Mouse (Mus musculus) lung, embryonic 14.5 days (tissue): Measurements from ENCODE around the gene Mcrip2. TPM values are rescaled to one million over a fixed set of nuclear protein-coding genes. Genes with fewer than 3 reads are reported as not detected.
A peak's percentile ranks its signal among the peaks of the same experiment; 100 is the strongest.

Experiments
- ATAC-seq: fragments of 200-750 bp; cut with Nextera tagmentation; 2 replicates; pipeline ENCODE4 v1.8.0; 2017; ENCODE audit warnings: mild to moderate bottlenecking, moderate TSS enrichment, moderate library complexity; ENCODE audit not compliant: insufficient read depth
- DNase-seq: peaks from one replicate; pipeline ENCODE4 v3.0.0-alpha.2; 2015
- H3K27ac ChIP-seq: fragments of 300-500 bp; sonication (generic); 2 replicates; pipeline ENCODE4 v1.5.1; 2014; ENCODE audit warnings: low read depth, mild to moderate bottlenecking, moderate library complexity
- H3K27me3 ChIP-seq: fragments of 300-500 bp; sonication (generic); 2 replicates; pipeline ENCODE4 v1.6.1; 2014; ENCODE audit warnings: low read length, control low read depth; ENCODE audit not compliant: insufficient read depth
- H3K36me3 ChIP-seq: fragments of 300-500 bp; sonication (generic); 2 replicates; pipeline ENCODE4 v1.6.1; 2014; ENCODE audit warnings: control low read depth; ENCODE audit not compliant: insufficient read depth
- H3K4me1 ChIP-seq: fragments of 300-500 bp; sonication (generic); 2 replicates; pipeline ENCODE4 v1.6.1; 2014; ENCODE audit warnings: antibody characterized with exemption, control low read depth; ENCODE audit not compliant: insufficient read depth
- H3K4me2 ChIP-seq: fragments of 300-500 bp; sonication (generic); 2 replicates; pipeline ENCODE4 v1.6.1; 2014; ENCODE audit warnings: mild to moderate bottlenecking
- H3K4me3 ChIP-seq: fragments of 300-500 bp; sonication (generic); 2 replicates; pipeline ENCODE4 v1.5.1; 2014; ENCODE audit warnings: low read depth, low read length
- H3K9ac ChIP-seq: fragments of 300-500 bp; sonication (generic); 2 replicates; pipeline ENCODE4 v1.6.1; 2014
- H3K9me3 ChIP-seq: fragments of 300-500 bp; sonication (generic); 2 replicates; pipeline ENCODE4 v1.6.1; 2016; ENCODE audit warnings: low read depth, low read length, control low read depth
- CTCF ChIP-seq: IDR thresholded peaks from 2 replicates; pipeline ENCODE4 v1.5.1; 2016; ENCODE audit warnings: antibody characterized with exemption, low read depth
- WGBS: fragments of 180-500 bp; shearing (Covaris S2); extraction: QIAGEN DNeasy Blood & Tissue Kit; methylation state at CpG from one replicate; pipeline ENCODE4 v1.1.7; 2014; 5-methylcytosine and 5-hydroxymethylcytosine counted together
- polyA plus RNA-seq: library from polyadenylated mRNA; unstranded; fragments of >200 nt; fragmentation: Nextera tagmentation; extraction: Ambion mirVana; gene quantifications from 2 replicates; pipeline ENCODE4 v1.2.1, GENCODE M21; 2014

The Mcrip2 gene
- polyA plus RNA-seq, 1 experiment from 2014 or later = 17.9 TPM

- H3K27ac ChIP-seq = no peak overlapping the region
- H3K9ac ChIP-seq = no peak overlapping the region
- no peaks in the 10 kb centered on the region for H3K9me3 ChIP-seq
- H3K4me2 ChIP-seq = no peak overlapping the region
- H3K36me3 ChIP-seq = peaks cover 60% of the 10 kb centered on the region
- H3K27me3 ChIP-seq = no peaks in the 10 kb centered on the region
- no peak for TF ChIP-seq CTCF
- H3K4me3 ChIP-seq = no peak overlapping the region
- peaks cover 24% of the 10 kb centered on the region for H3K4me1 ChIP-seq
- WGBS = 80% methylated on average over 14 of the region's 14 CpGs
- DNase-seq = no peak
- ATAC-seq = no peak
Observed at GRCm38 (mm10) chr17:25839455-25840235, 28.9 kb downstream of the Mcrip2 start.

- peaks cover 63% of the 10 kb centered on the region for H3K36me3 ChIP-seq
- no peak overlapping the region for H3K4me3 ChIP-seq
Observed at GRCm38 (mm10) chr17:25838904-25839303, 29.7 kb downstream of the Mcrip2 start.

GRCm38 (mm10) chr17:25837533-25837932, 31.0 kb downstream of the Mcrip2 start:
- ATAC-seq (no peak), DNase-seq (peak; percentile 14)
- H3K4me3 ChIP-seq = no peak overlapping the region
- peaks cover 26% of the 10 kb centered on the region for H3K4me1 ChIP-seq
- no peak overlapping the region for H3K9ac ChIP-seq
- no peaks in the 10 kb centered on the region for H3K27me3 ChIP-seq
- TF ChIP-seq CTCF = no peak
- WGBS = 51% methylated on average over 3 of the region's 3 CpGs
- H3K9me3 ChIP-seq = no peaks in the 10 kb centered on the region
- peaks cover 59% of the 10 kb centered on the region for H3K36me3 ChIP-seq
- H3K27ac ChIP-seq = no peak overlapping the region
- H3K4me2 ChIP-seq = peak overlapping the region; percentile 74

More at GRCm38 (mm10) chr17:25838904-25839303, 29.7 kb downstream of the Mcrip2 start:
- no peaks in the 10 kb centered on the region for H3K27me3 ChIP-seq
- DNase-seq = no peak
- TF ChIP-seq CTCF = no peak
- WGBS = 83% methylated on average over 4 of the region's 4 CpGs
- no peaks in the 10 kb centered on the region for H3K9me3 ChIP-seq
- ATAC-seq = no peak
- no peak overlapping the region for H3K4me2 ChIP-seq
- no peak overlapping the region for H3K9ac ChIP-seq
- peaks cover 31% of the 10 kb centered on the region for H3K4me1 ChIP-seq
- no peak overlapping the region for H3K27ac ChIP-seq

- peak within 1 kb of the TSS; percentile 34 for H3K4me3 ChIP-seq
- ATAC-seq (peak; percentile 13; the same call in 1 of the 2 replicates), DNase-seq (peak; percentile 83)
- no peaks in the 10 kb centered on the region for H3K9me3 ChIP-seq
- TF ChIP-seq CTCF = no peak
- H3K4me1 ChIP-seq = peaks cover 26% of the 10 kb centered on the region
- H3K27ac ChIP-seq = peak within 1 kb of the TSS; percentile 30; the same call in 1 of the 2 replicates
- peaks cover 55% of the 10 kb centered on the region for H3K36me3 ChIP-seq
- H3K27me3 ChIP-seq = no peaks in the 10 kb centered on the region
- peak within 1 kb of the TSS; percentile 53 for H3K9ac ChIP-seq
- 2% methylated on average over 29 of the region's 29 CpGs for WGBS
- H3K4me2 ChIP-seq = peak within 1 kb of the TSS; percentile 74
Observed at GRCm38 (mm10) chr17:25837076-25837410, 31.5 kb downstream of the Mcrip2 start, which contains the start of gene Rhbdl1. Gene Rhbdl1 (minus strand): TSS chr17:25837295.

- ATAC-seq (no peak), DNase-seq (no peak)
- H3K36me3 ChIP-seq = peaks cover 55% of the 10 kb centered on the region
- H3K4me1 ChIP-seq = peaks cover 31% of the 10 kb centered on the region
- H3K9ac ChIP-seq = peak overlapping the region; percentile 53
- peak overlapping the region; percentile 74 for H3K4me2 ChIP-seq
- H3K9me3 ChIP-seq = no peaks in the 10 kb centered on the region
- WGBS = 19% methylated on average over 23 of the region's 23 CpGs
- no peaks in the 10 kb centered on the region for H3K27me3 ChIP-seq
- no peak for TF ChIP-seq CTCF
- peak overlapping the region; percentile 34 for H3K4me3 ChIP-seq
- peak overlapping the region; percentile 30; the same call in 1 of the 2 replicates for H3K27ac ChIP-seq
Observed at GRCm38 (mm10) chr17:25836397-25837075, 32.0 kb downstream of the Mcrip2 start.

- no peak for TF ChIP-seq CTCF
- Histone ChIP-seq H3K4me2 (peak overlapping the region; percentile 4; the same call in 1 of the 2 replicates), H3K4me1 (peaks cover 37% of the 10 kb centered on the region), H3K27me3 (no peaks in the 10 kb centered on the region), H3K9ac (no peak overlapping the region), H3K4me3 (no peak overlapping the region), H3K36me3 (peaks cover 55% of the 10 kb centered on the region), H3K9me3 (no peaks in the 10 kb centered on the region), H3K27ac (no peak overlapping the region)
- WGBS = 90% methylated on average over 16 of the region's 16 CpGs
- no peak for ATAC-seq
- DNase-seq = no peak
Observed at GRCm38 (mm10) chr17:25835816-25836215, 32.7 kb downstream of the Mcrip2 start.

GRCm38 (mm10) chr17:25835301-25835700, 33.3 kb downstream of the Mcrip2 start:
- H3K9ac ChIP-seq = no peak overlapping the region
- H3K27me3 ChIP-seq = no peaks in the 10 kb centered on the region
- DNase-seq = no peak
- H3K27ac ChIP-seq = no peak overlapping the region
- peaks cover 37% of the 10 kb centered on the region for H3K4me1 ChIP-seq
- 94% methylated on average over 7 of the region's 7 CpGs for WGBS
- H3K36me3 ChIP-seq = peaks cover 55% of the 10 kb centered on the region
- ATAC-seq = no peak
- no peak for TF ChIP-seq CTCF
- peak overlapping the region; percentile 89; the same call in 1 of the 2 replicates for H3K4me2 ChIP-seq
- peak overlapping the region; percentile 82 for H3K4me3 ChIP-seq
- no peaks in the 10 kb centered on the region for H3K9me3 ChIP-seq
